Mouse (Mus musculus) liver, embryonic 13.5 days (tissue): ENCODE data around the gene Has1. TPM values are rescaled to one million over a fixed set of nuclear protein-coding genes. Genes with fewer than 3 reads are reported as not detected.

Experiments
- ATAC-seq: fragments of 200-750 bp; cut with Nextera tagmentation; 2 replicates; pipeline ENCODE4 v1.8.0; 2017; ENCODE audit warnings: low read depth, mild to moderate bottlenecking, moderate number of reproducible peaks, moderate library complexity
- DNase-seq: peaks from one replicate; pipeline ENCODE4 v3.0.0; 2022
- H3K27ac ChIP-seq: fragments of 300-500 bp; sonication (generic); 2 replicates; pipeline ENCODE4 v1.5.1; 2015; ENCODE audit warnings: moderate library complexity, mild to moderate bottlenecking, inconsistent platforms
- H3K27me3 ChIP-seq: fragments of 300-500 bp; sonication (generic); 2 replicates; pipeline ENCODE4 v1.6.1; 2015; ENCODE audit warnings: mild to moderate bottlenecking, inconsistent platforms
- H3K36me3 ChIP-seq: fragments of 300-500 bp; sonication (generic); 2 replicates; pipeline ENCODE4 v1.6.1; 2015; ENCODE audit warnings: mild to moderate bottlenecking, inconsistent platforms
- H3K4me1 ChIP-seq: fragments of 300-500 bp; sonication (generic); replicated peaks from 2 replicates; pipeline ENCODE4 v1.6.1; 2015; ENCODE audit warnings: inconsistent platforms
- H3K4me2 ChIP-seq: fragments of 300-500 bp; sonication (generic); 2 replicates; pipeline ENCODE4 v1.6.1; 2015; ENCODE audit warnings: inconsistent platforms, mild to moderate bottlenecking, moderate library complexity
- H3K4me3 ChIP-seq: fragments of 300-500 bp; sonication (generic); replicated peaks from 2 replicates; pipeline ENCODE4 v1.5.1; 2015; ENCODE audit warnings: mild to moderate bottlenecking, inconsistent platforms
- H3K9ac ChIP-seq: fragments of 300-500 bp; sonication (generic); 2 replicates; pipeline ENCODE4 v1.6.1; 2015; ENCODE audit warnings: mild to moderate bottlenecking, inconsistent platforms
- H3K9me3 ChIP-seq: fragments of 300-500 bp; sonication (generic); replicated peaks from 2 replicates; pipeline ENCODE4 v1.6.1; 2016; ENCODE audit warnings: inconsistent platforms
- WGBS: fragments of 180-500 bp; shearing (Covaris S2); methylation state at CpG from one replicate; pipeline ENCODE4 v1.1.7; 2015; ENCODE audit not compliant: insufficient replicate concordance; 5-methylcytosine and 5-hydroxymethylcytosine counted together
- polyA plus RNA-seq: library from polyadenylated mRNA; unstranded; fragments of >200 nt; fragmentation: Nextera tagmentation; extraction: Ambion mirVana; gene quantifications from 2 replicates; pipeline ENCODE4 v1.2.1, GENCODE M21; 2015

Has1 gene
- polyA plus RNA-seq, 1 experiment from 2014 or later, result 0.05 TPM

DNA sequence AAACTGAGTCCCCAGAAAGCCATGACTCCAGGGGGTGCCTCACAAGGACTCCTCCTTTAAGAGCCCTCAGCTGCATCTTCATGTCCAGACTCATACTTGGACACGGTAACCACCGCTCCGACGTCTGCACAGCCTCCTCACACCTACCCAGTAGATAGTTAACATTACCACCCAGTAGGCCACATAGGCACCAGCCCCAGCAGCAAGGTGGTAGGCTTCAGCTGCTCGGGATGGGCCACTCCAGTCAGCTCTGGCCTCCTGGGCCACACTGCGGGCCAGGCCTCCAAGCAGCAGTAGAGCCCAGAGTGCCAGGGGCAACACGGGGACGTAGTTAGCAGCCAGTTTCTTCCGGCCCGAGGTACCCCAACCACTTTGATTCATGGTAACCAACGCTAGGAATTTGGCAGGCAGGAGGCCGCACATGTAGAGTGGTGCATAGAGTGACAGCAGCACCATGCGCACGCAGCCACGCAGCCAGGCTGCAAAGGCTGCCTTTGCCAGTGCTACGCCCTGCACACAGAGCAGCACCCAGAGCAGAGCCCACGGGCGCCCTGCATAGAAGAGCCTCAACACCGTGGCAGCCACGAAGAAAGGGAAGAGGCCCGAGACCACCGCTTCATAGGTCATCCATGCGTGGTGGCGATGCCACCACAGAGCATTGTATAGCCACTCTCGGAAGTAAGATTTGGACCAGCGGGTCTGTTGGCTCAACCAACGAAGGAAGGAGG, 11.3 kb downstream of the Has1 start:
- H3K9me3 ChIP-seq, result no peaks in the 10 kb centered on the region
- peaks cover 8% of the 10 kb centered on the region for H3K4me1 ChIP-seq
- 58% methylated on average over 27 of the region's 27 CpGs for WGBS
- H3K9ac ChIP-seq, result no peak overlapping the region
- ATAC-seq, result 0 out of 2 replicates have a peak, but pooled peaks have one; percentile 14
- DNase-seq, result no peak
- H3K27me3 ChIP-seq, result no peaks in the 10 kb centered on the region
- no peak overlapping the region for H3K4me2 ChIP-seq
- no peak overlapping the region for H3K27ac ChIP-seq
- no peak overlapping the region for H3K4me3 ChIP-seq
- H3K36me3 ChIP-seq, result no peaks in the 10 kb centered on the region; the same call in 1 of the 2 replicates

DNA sequence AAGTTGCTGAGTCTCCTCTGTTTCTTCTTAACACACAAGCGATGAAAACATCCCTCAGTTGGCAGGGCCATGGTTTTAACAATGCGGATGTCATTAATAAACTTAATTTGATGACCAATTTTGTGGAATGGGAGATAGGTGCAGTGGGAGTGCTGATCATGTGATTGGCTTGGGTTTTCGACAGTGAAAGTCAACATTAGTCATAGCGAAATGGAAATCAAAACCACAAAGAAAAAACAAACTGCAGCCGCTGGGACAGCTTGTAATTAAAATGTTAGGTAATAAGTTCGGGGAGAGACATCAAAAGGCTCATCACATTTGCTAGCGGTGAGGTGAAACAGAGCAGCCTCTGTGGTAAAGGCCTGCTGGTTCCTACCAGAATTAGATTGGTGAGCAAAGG, 14.2 kb downstream of the Has1 start:
- H3K4me1 ChIP-seq, result peaks cover 23% of the 10 kb centered on the region
- H3K27ac ChIP-seq, result no peak overlapping the region
- no peak overlapping the region for H3K4me3 ChIP-seq
- no peaks in the 10 kb centered on the region for H3K27me3 ChIP-seq
- no peak for DNase-seq
- 81% methylated on average over 7 of the region's 7 CpGs for WGBS
- H3K9me3 ChIP-seq, result no peaks in the 10 kb centered on the region
- H3K9ac ChIP-seq, result no peak overlapping the region
- ATAC-seq, result no peak
- no peak overlapping the region for H3K4me2 ChIP-seq
- H3K36me3 ChIP-seq, result peaks cover 5% of the 10 kb centered on the region; the same call in 1 of the 2 replicates

GRCm38 (mm10) chr17:17839276-17839675, 15.7 kb downstream of the Has1 start:
- Histone ChIP-seq H3K4me2 (peak overlapping the region; percentile 77), H3K36me3 (peaks cover 5% of the 10 kb centered on the region; the same call in 1 of the 2 replicates), H3K9me3 (no peaks in the 10 kb centered on the region), H3K9ac (no peak overlapping the region), H3K4me3 (peak overlapping the region; percentile 66; the same call in 1 of the 2 replicates), H3K27me3 (no peaks in the 10 kb centered on the region), H3K27ac (no peak overlapping the region), H3K4me1 (peaks cover 23% of the 10 kb centered on the region)
- WGBS, result 91% methylated on average over 2 of the region's 2 CpGs
- no peak for ATAC-seq
- no peak for DNase-seq

DNA sequence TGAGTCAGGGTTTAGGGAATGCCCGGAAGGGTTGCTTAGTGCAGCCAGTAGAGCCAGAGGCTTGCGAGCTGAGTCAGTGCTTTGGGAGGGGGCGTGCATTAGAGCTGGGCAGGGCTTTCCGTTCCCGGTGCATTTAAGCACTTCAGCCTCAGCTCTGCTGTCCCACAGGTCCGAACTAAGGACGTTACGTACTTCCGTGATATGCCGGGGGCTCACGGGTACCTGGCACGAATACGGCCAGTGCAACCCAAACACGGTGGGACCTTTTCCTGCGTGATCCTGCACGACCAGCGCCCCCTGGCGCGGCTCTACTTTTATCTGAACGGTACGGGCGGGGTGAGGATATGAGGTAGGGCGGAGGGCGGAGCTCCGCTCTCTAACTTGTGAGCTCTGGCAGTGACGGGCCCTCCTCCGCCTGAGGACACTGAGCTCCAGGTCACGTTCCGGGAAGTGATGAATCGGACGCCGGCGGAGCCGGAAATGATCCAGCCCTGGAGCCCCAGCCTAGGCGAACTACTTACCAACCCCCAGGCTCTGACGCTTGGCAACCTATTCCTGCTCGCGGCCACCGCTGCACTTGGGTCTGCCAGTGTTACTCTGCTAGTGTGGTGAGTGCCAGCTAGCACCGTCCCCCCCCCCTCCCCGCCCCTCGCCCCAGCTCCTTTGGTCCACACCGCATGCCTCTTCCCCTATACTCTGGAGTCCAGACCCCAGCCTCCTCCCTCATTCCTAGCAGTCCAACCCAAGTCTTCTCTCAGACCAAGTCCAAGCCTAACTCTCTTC, 16.9 kb downstream of the Has1 start:
- H3K9me3 ChIP-seq, result no peaks in the 10 kb centered on the region
- H3K4me2 ChIP-seq, result peak overlapping the region; percentile 77
- peaks cover 23% of the 10 kb centered on the region for H3K4me1 ChIP-seq
- H3K36me3 ChIP-seq, result peaks cover 5% of the 10 kb centered on the region; the same call in 1 of the 2 replicates
- peak overlapping the region; percentile 61 for H3K27ac ChIP-seq
- peak overlapping the region; percentile 74 for H3K9ac ChIP-seq
- ATAC-seq (peak; percentile 99), DNase-seq (peak; percentile 86)
- under 1% methylated on average over 42 of the region's 43 CpGs for WGBS
- no peaks in the 10 kb centered on the region for H3K27me3 ChIP-seq
- H3K4me3 ChIP-seq, result peak overlapping the region; percentile 66

GRCm38 (mm10) chr17:17837426-17837825, 17.6 kb downstream of the Has1 start:
- Histone ChIP-seq H3K9me3 (no peaks in the 10 kb centered on the region), H3K36me3 (peaks cover 5% of the 10 kb centered on the region; the same call in 1 of the 2 replicates), H3K27ac (peak overlapping the region; percentile 56), H3K4me3 (peak overlapping the region; percentile 66), H3K4me1 (peaks cover 23% of the 10 kb centered on the region), H3K9ac (peak overlapping the region; percentile 74), H3K4me2 (peak overlapping the region; percentile 77), H3K27me3 (no peaks in the 10 kb centered on the region)
- 20% methylated on average over 13 of the region's 13 CpGs for WGBS
- DNase-seq (no peak), ATAC-seq (no peak)

GRCm38 (mm10) chr17:17836101-17836500, 18.9 kb downstream of the Has1 start:
- WGBS, result 69% methylated on average over 5 of the region's 5 CpGs
- H3K4me3 ChIP-seq, result no peak overlapping the region
- H3K9ac ChIP-seq, result no peak overlapping the region
- DNase-seq, result no peak
- peaks cover 5% of the 10 kb centered on the region; the same call in 1 of the 2 replicates for H3K36me3 ChIP-seq
- no peak overlapping the region for H3K4me2 ChIP-seq
- H3K9me3 ChIP-seq, result no peaks in the 10 kb centered on the region
- ATAC-seq, result no peak
- no peaks in the 10 kb centered on the region for H3K27me3 ChIP-seq
- H3K27ac ChIP-seq, result no peak overlapping the region
- peaks cover 23% of the 10 kb centered on the region for H3K4me1 ChIP-seq

GRCm38 (mm10) chr17:17834896-17835295, 20.1 kb downstream of the Has1 start:
- Histone ChIP-seq H3K4me1 (peaks cover 23% of the 10 kb centered on the region), H3K36me3 (peaks cover 5% of the 10 kb centered on the region; the same call in 1 of the 2 replicates), H3K4me2 (no peak overlapping the region), H3K27me3 (no peaks in the 10 kb centered on the region), H3K4me3 (no peak overlapping the region), H3K27ac (no peak overlapping the region), H3K9ac (no peak overlapping the region), H3K9me3 (no peaks in the 10 kb centered on the region)
- 16% methylated on average over 1 of the region's 1 CpGs for WGBS
- ATAC-seq (no peak), DNase-seq (no peak)

- 54% methylated on average over 7 of the region's 7 CpGs for WGBS
- Histone ChIP-seq H3K4me2 (no peak overlapping the region), H3K4me3 (no peak overlapping the region)
These were observed 24.3 kb downstream of the Has1 start for GRCm38 (mm10) chr17:17830731-17831130.

DNA sequence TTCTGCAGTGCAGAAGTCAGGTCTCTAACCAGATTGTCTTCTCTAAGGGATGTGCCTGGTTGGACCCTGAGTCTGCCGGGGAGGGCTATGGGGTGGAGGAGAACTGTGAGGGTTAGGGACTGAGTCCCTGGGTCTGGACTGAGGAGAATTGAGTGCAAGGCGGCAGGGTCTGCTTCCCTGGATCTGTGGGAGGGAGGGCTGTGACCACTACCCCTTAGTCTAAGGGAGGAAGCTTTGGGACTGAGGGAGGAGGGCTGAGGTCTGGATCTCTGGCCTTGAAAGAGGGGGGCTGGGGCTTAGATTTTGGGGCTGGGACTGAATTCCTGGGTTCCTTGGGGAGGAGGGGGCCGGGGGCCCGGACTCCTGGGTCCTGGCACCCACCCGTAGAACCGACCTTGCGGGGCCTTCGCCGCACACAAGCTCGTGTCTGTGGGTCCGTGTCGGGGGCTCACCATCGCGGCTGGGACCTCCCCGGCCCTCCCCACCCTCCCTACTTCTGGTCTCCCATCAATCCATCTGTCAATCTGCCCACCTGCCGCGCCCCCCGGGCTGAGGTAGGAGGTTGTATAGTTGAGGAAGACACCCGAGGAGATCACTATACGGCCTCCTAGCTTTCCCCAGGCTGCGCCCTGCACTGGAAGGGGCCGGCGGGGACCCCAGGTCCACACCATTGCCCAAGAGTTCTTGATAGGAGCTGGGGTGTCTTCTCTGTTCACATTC, 25.0 kb downstream of the Has1 start:
- Histone ChIP-seq H3K4me3 (peak overlapping the region; percentile 61; the same call in 1 of the 2 replicates), H3K4me1 (peaks cover 5% of the 10 kb centered on the region; the same call in 1 of the 2 replicates), H3K27ac (no peak overlapping the region), H3K36me3 (no peaks in the 10 kb centered on the region), H3K27me3 (peaks cover 34% of the 10 kb centered on the region), H3K9ac (no peak overlapping the region), H3K9me3 (no peaks in the 10 kb centered on the region), H3K4me2 (peak overlapping the region; percentile 62)
- WGBS, result 64% methylated on average over 22 of the region's 23 CpGs
- DNase-seq (no peak), ATAC-seq (no peak)

More at GRCm38 (mm10) chr17:17830731-17831130, 24.3 kb downstream of the Has1 start:
- Histone ChIP-seq H3K4me1 (peaks cover 4% of the 10 kb centered on the region; the same call in 1 of the 2 replicates), H3K9me3 (no peaks in the 10 kb centered on the region), H3K27ac (no peak overlapping the region), H3K9ac (no peak overlapping the region), H3K36me3 (no peaks in the 10 kb centered on the region), H3K27me3 (peaks cover 32% of the 10 kb centered on the region)
- ATAC-seq (no peak), DNase-seq (no peak)

GRCm38 (mm10) chr17:17829052-17829785, 25.8 kb downstream of the Has1 start:
- no peaks in the 10 kb centered on the region for H3K9me3 ChIP-seq
- no peak overlapping the region; the same call in 1 of the 2 replicates for H3K9ac ChIP-seq
- H3K4me3 ChIP-seq, result peak overlapping the region; percentile 61
- no peak overlapping the region for H3K27ac ChIP-seq
- ATAC-seq, result no peak
- WGBS, result 15% methylated on average over 6 of the region's 6 CpGs
- peaks cover 37% of the 10 kb centered on the region for H3K27me3 ChIP-seq
- peaks cover 5% of the 10 kb centered on the region; the same call in 1 of the 2 replicates for H3K4me1 ChIP-seq
- no peaks in the 10 kb centered on the region for H3K36me3 ChIP-seq
- no peak for DNase-seq
- peak overlapping the region; percentile 62 for H3K4me2 ChIP-seq
